Mouse (Mus musculus): ENCODE results near the gene Wnt1. TPM values are rescaled to one million over a fixed set of nuclear protein-coding genes. Genes with fewer than 3 reads are reported as not detected.
A peak's percentile ranks its signal among the peaks of the same experiment; 100 is the strongest.

Gene Wnt1
- total RNA-seq, 2 experiments from 2014 or later: 0.14 TPM; not detected in 1

DNA sequence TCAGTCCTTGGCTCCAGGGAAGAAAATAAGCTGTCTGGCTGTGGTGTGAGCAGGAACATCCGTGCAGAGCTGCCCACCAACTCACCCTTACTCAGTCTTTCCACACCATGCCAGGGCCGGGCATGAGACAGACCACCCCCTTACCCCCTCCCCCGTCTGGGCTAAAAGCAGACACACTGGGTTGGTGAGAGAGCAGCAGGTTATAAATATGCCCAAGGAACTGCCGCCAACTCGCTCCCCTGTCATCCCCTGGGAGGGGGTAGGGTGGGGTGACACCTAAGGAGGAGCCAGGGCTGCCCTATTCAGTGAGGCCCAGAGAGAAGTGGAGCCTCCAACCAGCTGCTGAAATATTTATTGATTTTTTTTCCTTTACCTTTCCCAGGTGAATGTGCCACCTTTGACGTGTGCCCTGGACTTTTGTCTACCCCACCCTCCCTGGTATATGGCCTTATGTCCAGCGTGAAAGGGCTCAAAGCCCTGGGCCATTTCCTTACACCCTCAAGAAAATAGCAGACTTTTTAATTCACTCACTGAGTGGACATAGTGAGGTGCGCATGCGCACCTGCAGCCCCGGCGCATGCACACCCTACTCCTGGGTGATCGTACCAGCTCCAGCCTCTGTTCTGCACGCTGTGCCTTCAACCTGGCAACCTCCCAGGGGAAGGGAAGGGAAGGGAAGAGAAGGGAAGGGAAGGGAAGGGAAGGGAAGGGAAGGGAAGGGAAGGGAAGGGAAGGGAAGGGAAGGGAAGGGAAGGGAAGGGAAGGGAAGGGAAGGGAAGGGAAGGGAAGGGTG is 7.3 kb downstream of the Wnt1 start:
- no peak for DNase-seq (ENCODE audit: extremely low spot score in 1 of 2, low spot score in 2 of 2)
- intact Hi-C loops (cut with DNase I): loop anchor here (5.0 kb wide), 1 partner anchor 215 kb away; no protein-coding TSS in a partner anchor
- TF ChIP-seq CTCF (IDR thresholded peaks at IDR 0.05): no peak
- Histone ChIP-seq H3K27ac (no peak overlapping the region), H3K4me3 (no peak overlapping the region)

DNA sequence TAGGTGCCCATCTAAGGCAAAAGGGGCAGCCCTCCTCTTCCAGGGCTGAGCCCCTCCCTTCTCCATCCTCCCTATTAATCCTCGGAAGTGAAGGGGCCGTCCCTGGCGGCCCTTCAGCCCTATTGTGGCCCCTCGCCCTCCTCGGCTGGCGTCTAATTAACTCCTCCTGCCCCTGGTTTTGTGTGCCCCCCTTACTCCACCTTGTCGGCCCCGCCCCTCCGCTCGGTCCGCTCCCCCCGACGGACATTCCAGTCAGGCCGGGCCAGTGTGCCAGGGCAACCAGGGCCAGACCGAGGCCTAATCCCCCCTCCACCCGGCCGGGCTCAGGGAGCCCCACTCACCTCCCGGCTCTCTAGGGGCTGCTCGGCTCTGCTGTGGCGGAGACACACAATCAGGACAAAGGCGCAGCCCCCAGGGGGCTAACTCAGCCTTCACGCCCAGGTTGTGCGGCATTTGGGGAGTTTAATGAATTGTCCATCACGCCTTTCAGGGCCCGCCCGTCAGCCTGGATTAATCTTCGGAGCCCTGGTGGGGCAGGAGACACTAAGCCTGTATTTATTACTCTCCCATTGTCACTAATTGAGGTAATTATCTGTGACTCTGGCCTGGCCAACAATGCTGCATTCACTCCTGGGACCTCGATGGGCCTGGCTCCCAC is 8.3 kb downstream of the Wnt1 start:
- no peak for TF ChIP-seq CTCF (IDR thresholded peaks at IDR 0.05)
- intact Hi-C loops (cut with DNase I): loop anchor here (2.0 to 5.0 kb wide), 2 partner anchors 133 to 216 kb away; no protein-coding TSS in a partner anchor
- no peak overlapping the region for H3K4me3 ChIP-seq
- no peak for DNase-seq (ENCODE audit: extremely low spot score in 1 of 2, low spot score in 2 of 2)
- no peak overlapping the region for H3K27ac ChIP-seq

- Histone ChIP-seq H3K27ac (no peak overlapping the region), H3K4me3 (no peak overlapping the region)
- intact Hi-C loops (cut with DNase I): loop anchor here (2.0 to 5.0 kb wide), 2 partner anchors 134 to 217 kb away; no protein-coding TSS in a partner anchor
- TF ChIP-seq CTCF (IDR thresholded peaks at IDR 0.05): no peak
- no peak for DNase-seq (ENCODE audit: extremely low spot score in 1 of 2, low spot score in 2 of 2)
Observed at GRCm38 (mm10) chr15:98798903-98799302, 9.2 kb downstream of the Wnt1 start.

GRCm38 (mm10) chr15:98799396-98799795 is 9.7 kb downstream of the Wnt1 start:
- TF ChIP-seq CTCF (IDR thresholded peaks at IDR 0.05): peak; percentile 84
- no peak overlapping the region for H3K4me3 ChIP-seq
- DNase-seq (ENCODE audit: extremely low spot score in 1 of 2, low spot score in 2 of 2): peak; percentile 74 to 86
- no peak overlapping the region for H3K27ac ChIP-seq
- intact Hi-C loops (cut with DNase I): loop anchor here (2.0 to 5.0 kb wide), 2 partner anchors 135 to 217 kb away; no protein-coding TSS in a partner anchor

- H3K27ac ChIP-seq: no peak overlapping the region
- TF ChIP-seq CTCF (IDR thresholded peaks at IDR 0.05): no peak
- DNase-seq (ENCODE audit: extremely low spot score in 1 of 2, low spot score in 2 of 2): no peak
- intact Hi-C loops (cut with DNase I): no loop called here
- H3K4me3 ChIP-seq: no peak overlapping the region
Observed at GRCm38 (mm10) chr15:98802926-98803325, 13.3 kb downstream of the Wnt1 start.

DNA sequence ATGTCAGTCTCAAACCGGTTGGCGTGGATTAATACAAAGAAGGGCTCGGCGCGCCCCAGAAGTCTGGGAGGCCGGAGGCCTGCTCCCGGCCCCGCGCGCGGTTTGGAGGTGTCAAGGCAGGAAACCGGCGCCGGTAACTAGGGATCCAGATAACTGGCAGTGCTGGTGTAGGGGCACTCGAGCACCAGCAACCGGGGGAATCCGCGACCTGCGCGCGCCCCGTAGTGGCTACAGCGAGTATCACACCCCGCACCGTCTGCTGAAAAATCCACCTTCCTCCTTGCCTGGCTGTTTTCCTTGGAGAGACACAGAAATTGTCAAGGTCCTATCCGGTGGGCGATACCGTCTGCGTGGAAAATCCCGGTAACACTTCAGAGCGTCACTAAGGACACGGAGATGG is 14.4 kb downstream of the Wnt1 start:
- DNase-seq (ENCODE audit: extremely low spot score in 1 of 2, low spot score in 2 of 2): peak; percentile 88 to 96
- TF ChIP-seq CTCF (IDR thresholded peaks at IDR 0.05): peak; percentile 92
- H3K27ac ChIP-seq: peak overlapping the region; percentile 59
- H3K4me3 ChIP-seq: peak overlapping the region; percentile 23; the same call in 1 of the 2 replicates
- intact Hi-C loops (cut with DNase I): loop anchor here (2.0 kb wide), 1 partner anchor 27 kb away; the partner anchor contains the start of gene Prkag1

DNA sequence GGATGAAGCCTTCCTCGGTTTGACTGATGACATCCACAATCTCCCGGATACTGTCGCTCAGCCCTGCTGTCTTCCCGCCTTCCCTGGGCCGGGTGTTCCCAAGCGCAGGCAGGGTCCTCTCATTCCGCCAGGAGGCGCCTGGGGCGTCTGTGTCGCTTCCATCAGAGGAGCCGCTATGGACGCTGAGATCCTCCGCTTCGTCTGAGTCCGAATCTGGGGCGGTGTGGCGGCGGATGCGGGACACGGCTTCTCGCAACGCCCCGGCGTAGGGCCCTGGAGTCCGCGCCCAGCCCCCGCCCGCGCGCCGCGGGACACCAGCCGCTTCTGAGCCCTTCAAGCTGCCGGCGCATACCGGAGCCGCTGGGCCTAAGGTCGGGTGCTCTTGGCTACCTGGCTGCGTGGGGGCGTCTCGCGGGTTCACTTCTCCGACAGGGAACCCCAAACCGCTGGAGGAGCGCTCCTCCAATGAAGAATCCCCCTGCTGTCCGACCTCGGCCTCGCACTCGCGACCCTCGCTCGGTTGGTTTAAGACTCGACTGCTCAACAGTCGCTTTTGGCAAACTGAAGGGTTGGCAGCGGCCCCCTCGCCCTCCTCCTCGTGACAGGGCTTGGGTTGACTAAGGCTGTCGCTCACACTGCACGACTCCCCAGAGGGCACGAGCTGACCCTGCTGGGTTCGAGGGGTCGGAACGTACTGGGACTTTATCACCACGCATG is 15.8 kb downstream of the Wnt1 start:
- peak; percentile 72 for TF ChIP-seq CTCF (IDR thresholded peaks at IDR 0.05)
- Histone ChIP-seq H3K27ac (peak overlapping the region; percentile 96), H3K4me3 (peak overlapping the region; percentile 63)
- DNase-seq (ENCODE audit: extremely low spot score in 1 of 2, low spot score in 2 of 2): peak; percentile 72 to 79
- intact Hi-C loops (cut with DNase I): loop anchor here (2.0 kb wide), 1 partner anchor 25 kb away; the partner anchor contains the start of gene Prkag1

GRCm38 (mm10) chr15:98806071-98806808 is 16.6 kb downstream of the Wnt1 start:
- no peak for DNase-seq (ENCODE audit: extremely low spot score in 1 of 2, low spot score in 2 of 2)
- Histone ChIP-seq H3K4me3 (peak overlapping the region; percentile 63), H3K27ac (peak overlapping the region; percentile 96)
- no peak for TF ChIP-seq CTCF (IDR thresholded peaks at IDR 0.05)
- intact Hi-C loops (cut with DNase I): no loop called here

- peak overlapping the region; percentile 63 for H3K4me3 ChIP-seq
- H3K27ac ChIP-seq: peak overlapping the region; percentile 96
- intact Hi-C loops (cut with DNase I): no loop called here
- no peak for TF ChIP-seq CTCF (IDR thresholded peaks at IDR 0.05)
- DNase-seq (ENCODE audit: extremely low spot score in 1 of 2, low spot score in 2 of 2): no peak
Observed at GRCm38 (mm10) chr15:98806809-98807770, 17.4 kb downstream of the Wnt1 start.

Data from left cerebral cortex, adult 2 months (tissue).